Mouse (Mus musculus) hindbrain, embryonic 12.5 days (tissue): ENCODE data around the gene Gcgr. TPM values are rescaled to one million over a fixed set of nuclear protein-coding genes. Genes with fewer than 3 reads are reported as not detected.

Experiments
- ATAC-seq: fragments of 200-750 bp; cut with Nextera tagmentation; 2 replicates; pipeline ENCODE4 v1.8.0; 2017; ENCODE audit warnings: moderate TSS enrichment; ENCODE audit not compliant: low FRiP score
- H3K27ac ChIP-seq: fragments of 300-500 bp; sonication (generic); 2 replicates; pipeline ENCODE4 v1.5.1; 2016; ENCODE audit warnings: mild to moderate bottlenecking
- H3K27me3 ChIP-seq: fragments of 300-500 bp; sonication (generic); 2 replicates; pipeline ENCODE4 v1.6.1; 2016; ENCODE audit warnings: mild to moderate bottlenecking
- H3K36me3 ChIP-seq: fragments of 300-500 bp; sonication (generic); 2 replicates; pipeline ENCODE4 v1.6.1; 2016; ENCODE audit warnings: mild to moderate bottlenecking
- H3K4me1 ChIP-seq: fragments of 300-500 bp; sonication (generic); 2 replicates; pipeline ENCODE4 v1.6.1; 2016
- H3K4me2 ChIP-seq: fragments of 300-500 bp; sonication (generic); replicated peaks from 2 replicates; pipeline ENCODE4 v1.6.1; 2016; ENCODE audit warnings: mild to moderate bottlenecking
- H3K4me3 ChIP-seq: fragments of 300-500 bp; sonication (generic); 2 replicates; pipeline ENCODE4 v1.5.1; 2016; ENCODE audit warnings: mild to moderate bottlenecking
- H3K9ac ChIP-seq: fragments of 300-500 bp; sonication (generic); 2 replicates; pipeline ENCODE4 v1.6.1; 2016; ENCODE audit warnings: mild to moderate bottlenecking, moderate library complexity
- H3K9me3 ChIP-seq: fragments of 300-500 bp; sonication (generic); replicated peaks from 2 replicates; pipeline ENCODE4 v1.6.1; 2016; ENCODE audit warnings: mild to moderate bottlenecking
- WGBS: fragments of 180-500 bp; shearing (Covaris S2); methylation state at CpG from one replicate; pipeline ENCODE4 v1.1.7; 2016; 5-methylcytosine and 5-hydroxymethylcytosine counted together
- polyA plus RNA-seq: library from polyadenylated mRNA; unstranded; fragments of >200 nt; fragmentation: Nextera tagmentation; extraction: Ambion mirVana; gene quantifications from 2 replicates; pipeline ENCODE4 v1.2.1, GENCODE M21; 2016

Gene Gcgr
- 0.47 and 0.54 TPM in 2 replicates for polyA plus RNA-seq

- Histone ChIP-seq H3K27ac (no peak within 1 kb of the TSS), H3K9me3 (no peaks in the 10 kb centered on the region), H3K4me3 (peak within 1 kb of the TSS; percentile 39), H3K36me3 (no peaks in the 10 kb centered on the region), H3K27me3 (peaks cover 73% of the 10 kb centered on the region), H3K9ac (peak within 1 kb of the TSS; percentile 55), H3K4me2 (peak within 1 kb of the TSS; percentile 62), H3K4me1 (peaks cover 9% of the 10 kb centered on the region)
- ATAC-seq: no peak
- 9% methylated on average over 49 of the region's 62 CpGs for WGBS
These were observed at the start of gene Gcgr for GRCm38 (mm10) chr11:120530085-120530964. Gcgr (plus strand) TSS chr11:120530699.

- Histone ChIP-seq H3K27ac (peak overlapping the region; percentile 89), H3K36me3 (peaks cover 76% of the 10 kb centered on the region), H3K27me3 (no peaks in the 10 kb centered on the region), H3K9me3 (no peaks in the 10 kb centered on the region), H3K4me3 (peak overlapping the region; percentile 97), H3K4me1 (peaks cover 18% of the 10 kb centered on the region), H3K4me2 (peak overlapping the region; percentile 93), H3K9ac (peak overlapping the region; percentile 92)
- WGBS: 93% methylated on average over 7 of the region's 7 CpGs
- no peak for ATAC-seq
These were observed 47.0 kb upstream of the Gcgr start for GRCm38 (mm10) chr11:120483448-120483934.

DNA sequence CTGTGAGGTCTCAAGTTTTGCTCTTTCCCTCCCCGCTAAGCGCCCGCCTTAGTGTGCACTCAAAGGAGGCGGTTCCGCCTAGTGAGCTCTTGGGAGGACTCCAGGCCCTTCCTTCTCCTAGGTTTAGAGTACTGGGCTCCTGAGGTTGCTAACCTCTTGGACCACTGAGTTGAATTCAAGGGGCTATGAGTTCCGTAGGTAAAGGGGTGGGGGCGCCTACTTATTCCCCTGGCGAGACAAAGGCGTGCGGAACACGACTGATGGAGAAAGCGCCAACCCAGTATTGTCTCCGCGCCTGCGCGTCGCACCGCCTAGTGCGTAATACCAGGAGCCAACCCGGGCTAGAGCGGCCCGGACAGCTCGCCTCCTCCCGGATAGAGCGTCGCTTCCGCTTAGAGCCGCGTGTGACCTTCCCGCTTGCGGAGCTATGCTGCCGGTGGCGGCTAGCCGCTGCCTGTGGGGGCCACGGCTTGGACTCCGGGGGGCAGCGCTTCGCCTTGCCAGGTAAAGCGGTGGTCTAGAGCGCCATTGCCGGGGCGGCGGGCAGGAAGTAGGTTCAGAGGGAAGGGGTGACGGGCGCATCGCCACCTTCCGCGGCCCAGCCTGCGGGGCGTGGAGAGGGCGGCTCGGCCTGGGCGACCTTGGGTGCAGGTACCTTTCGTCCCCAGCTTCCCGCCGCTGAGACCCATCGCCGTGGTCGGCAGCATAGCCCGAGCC is 46.1 kb upstream of the Gcgr start, which contains the start of gene Mrpl12:
Mrpl12 (plus strand) TSS at position 349 of the 717 bp plus-strand sequence.
- peaks cover 72% of the 10 kb centered on the region for H3K36me3 ChIP-seq
- ATAC-seq: peak; percentile 96
- H3K27ac ChIP-seq: peak within 1 kb of the TSS; percentile 89
- H3K9me3 ChIP-seq: no peaks in the 10 kb centered on the region
- peak within 1 kb of the TSS; percentile 97 for H3K4me3 ChIP-seq
- WGBS: under 1% methylated on average over 60 of the region's 60 CpGs
- H3K9ac ChIP-seq: peak within 1 kb of the TSS; percentile 92
- H3K27me3 ChIP-seq: no peaks in the 10 kb centered on the region
- peaks cover 19% of the 10 kb centered on the region for H3K4me1 ChIP-seq
- H3K4me2 ChIP-seq: peak within 1 kb of the TSS; percentile 93

GRCm38 (mm10) chr11:120485251-120485650 is 45.2 kb upstream of the Gcgr start:
- WGBS: 13% methylated on average over 10 of the region's 10 CpGs
- Histone ChIP-seq H3K4me2 (peak overlapping the region; percentile 93), H3K4me1 (peaks cover 22% of the 10 kb centered on the region), H3K9me3 (no peaks in the 10 kb centered on the region), H3K36me3 (peaks cover 64% of the 10 kb centered on the region), H3K9ac (peak overlapping the region; percentile 92), H3K4me3 (peak overlapping the region; percentile 97), H3K27me3 (no peaks in the 10 kb centered on the region), H3K27ac (no peak overlapping the region)
- no peak for ATAC-seq

DNA sequence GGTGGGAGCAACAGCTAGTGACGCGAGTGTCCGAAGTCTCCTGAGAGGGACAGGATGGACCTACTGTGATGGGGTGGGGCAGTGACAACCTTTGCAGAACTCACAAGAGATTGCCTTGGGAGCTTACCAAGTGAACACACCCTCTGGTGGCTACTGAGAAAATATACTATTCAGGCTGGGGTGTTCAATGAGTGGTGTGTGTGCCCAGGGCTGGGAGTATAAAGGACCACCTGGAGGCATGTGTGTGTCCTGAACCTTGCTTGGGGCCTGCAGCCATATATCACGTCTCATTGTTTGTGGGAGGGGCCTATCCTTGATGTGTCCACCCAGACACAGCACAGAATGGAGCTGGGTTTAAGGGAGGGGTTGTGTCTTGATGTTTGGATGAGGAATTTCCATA is 42.0 kb upstream of the Gcgr start:
- WGBS: 81% methylated on average over 4 of the region's 4 CpGs
- Histone ChIP-seq H3K4me3 (no peak overlapping the region), H3K9me3 (no peaks in the 10 kb centered on the region), H3K27me3 (no peaks in the 10 kb centered on the region), H3K27ac (no peak overlapping the region), H3K9ac (no peak overlapping the region), H3K4me1 (peaks cover 46% of the 10 kb centered on the region), H3K4me2 (no peak overlapping the region), H3K36me3 (peaks cover 33% of the 10 kb centered on the region)
- no peak for ATAC-seq

- no peak overlapping the region for H3K4me3 ChIP-seq
- no peak overlapping the region for H3K27ac ChIP-seq
- no peak overlapping the region for H3K9ac ChIP-seq
These were observed 41.3 kb upstream of the Gcgr start for GRCm38 (mm10) chr11:120489054-120489761.

GRCm38 (mm10) chr11:120490291-120491046 is 40.0 kb upstream of the Gcgr start:
- Histone ChIP-seq H3K9ac (no peak overlapping the region), H3K4me1 (peaks cover 39% of the 10 kb centered on the region), H3K4me3 (no peak overlapping the region), H3K4me2 (peak overlapping the region; percentile 86), H3K27ac (0 out of 2 replicates have a peak overlapping the region, but pooled peaks have one; percentile 81), H3K36me3 (peaks cover 42% of the 10 kb centered on the region), H3K9me3 (no peaks in the 10 kb centered on the region), H3K27me3 (no peaks in the 10 kb centered on the region)
- 33% methylated on average over 4 of the region's 4 CpGs for WGBS
- ATAC-seq: no peak

More at GRCm38 (mm10) chr11:120489054-120489761, 41.3 kb upstream of the Gcgr start:
- Histone ChIP-seq H3K27me3 (no peaks in the 10 kb centered on the region), H3K36me3 (peaks cover 29% of the 10 kb centered on the region), H3K4me2 (no peak overlapping the region), H3K9me3 (no peaks in the 10 kb centered on the region), H3K4me1 (peaks cover 44% of the 10 kb centered on the region)
- ATAC-seq: no peak
- 63% methylated on average over 4 of the region's 4 CpGs for WGBS

- peak within 1 kb of the TSS; percentile 81 for H3K27ac ChIP-seq
- under 1% methylated on average over 32 of the region's 35 CpGs for WGBS
- H3K36me3 ChIP-seq: peaks cover 48% of the 10 kb centered on the region
- H3K9ac ChIP-seq: peak within 1 kb of the TSS; percentile 82
- no peaks in the 10 kb centered on the region for H3K27me3 ChIP-seq
- peak within 1 kb of the TSS; percentile 86 for H3K4me2 ChIP-seq
- ATAC-seq: peak; percentile 87
- H3K4me3 ChIP-seq: peak within 1 kb of the TSS; percentile 80
- H3K9me3 ChIP-seq: no peaks in the 10 kb centered on the region
- H3K4me1 ChIP-seq: peaks cover 34% of the 10 kb centered on the region
These were observed 39.0 kb upstream of the Gcgr start, which contains the start of gene Slc25a10 for GRCm38 (mm10) chr11:120491317-120492023. Slc25a10 (plus strand) TSS chr11:120491840.

GRCm38 (mm10) chr11:120492024-120492877 is 38.2 kb upstream of the Gcgr start:
- peaks cover 34% of the 10 kb centered on the region for H3K4me1 ChIP-seq
- H3K4me2 ChIP-seq: peak overlapping the region; percentile 86
- H3K27ac ChIP-seq: peak overlapping the region; percentile 81
- peaks cover 49% of the 10 kb centered on the region for H3K36me3 ChIP-seq
- no peaks in the 10 kb centered on the region for H3K27me3 ChIP-seq
- no peaks in the 10 kb centered on the region for H3K9me3 ChIP-seq
- peak; percentile 10 for ATAC-seq
- WGBS: 1% methylated on average over 48 of the region's 48 CpGs
- H3K4me3 ChIP-seq: peak overlapping the region; percentile 80
- peak overlapping the region; percentile 82 for H3K9ac ChIP-seq

GRCm38 (mm10) chr11:120492878-120493203 is 37.7 kb upstream of the Gcgr start:
- H3K4me3 ChIP-seq: peak overlapping the region; percentile 80
- H3K4me2 ChIP-seq: peak overlapping the region; percentile 86
- peak overlapping the region; percentile 81 for H3K27ac ChIP-seq
- WGBS: 32% methylated on average over 3 of the region's 3 CpGs
- no peaks in the 10 kb centered on the region for H3K27me3 ChIP-seq
- ATAC-seq: no peak
- H3K9me3 ChIP-seq: no peaks in the 10 kb centered on the region
- H3K9ac ChIP-seq: peak overlapping the region; percentile 82
- peaks cover 49% of the 10 kb centered on the region for H3K36me3 ChIP-seq
- H3K4me1 ChIP-seq: peaks cover 34% of the 10 kb centered on the region
